In the genomic region with DNA sequence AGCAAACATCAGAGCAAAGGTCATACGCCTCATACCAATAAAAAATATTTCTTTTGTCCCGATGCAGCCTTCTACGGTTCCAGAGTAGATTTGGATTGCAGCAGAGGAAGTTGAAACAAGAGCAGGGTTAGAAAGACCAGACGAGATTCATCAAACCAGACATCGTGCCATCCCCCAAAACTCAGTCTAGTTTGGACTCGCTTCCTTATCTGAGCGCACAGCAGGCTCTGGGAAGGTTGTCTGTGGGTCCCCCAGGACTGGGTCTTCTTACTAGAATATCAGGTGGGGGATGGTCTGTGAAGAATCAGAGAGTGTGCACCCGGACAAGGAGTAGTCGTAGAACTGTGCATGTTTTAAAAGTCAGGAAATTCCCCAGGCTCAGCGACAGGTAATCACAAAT, we compare ENCODE assay signal across 9 mouse cellular contexts.
DNase-seq lines count a peak whose midpoint lies in the region; ATAC-seq lines count a peak whose summit lies in the region.
"Had no signal": no experiment of that assay in that cellular context is flagged by ENCODE, and none has a peak within 500 bp of the region (broad histone marks: within the 10 kb centered on the region; RNA-seq: fewer than 3 reads in every experiment).

No protein-coding gene starts in this region.

- H3K4me2 ChIP-seq in heart, embryonic 14.5 days (ENCODE audit: low read length): peak overlapping the region; percentile 60
- peak overlapping the region; percentile 25 for H3K4me2 ChIP-seq in limb, embryonic 15.5 days
- H3K4me2 ChIP-seq: forebrain, embryonic 13.5 days had no signal

- peak; percentile 12 to 34 for DNase-seq in heart, adult 18-20 months
- no peak for DNase-seq in heart, adult 8-10 months (ENCODE audit: low spot score)
- peak; percentile 12 to 35 for DNase-seq in adrenal gland, postnatal 36 days
- DNase-seq in frontal cortex, postnatal 36 days (ENCODE audit: low spot score in 2 of 2): no peak
- DNase-seq in left cerebral cortex, postnatal 10 days (ENCODE audit: extremely low spot score in 1 of 2, low spot score in 2 of 2): no peak
- no peak for DNase-seq in frontal cortex, postnatal 25 days (ENCODE audit: low spot score in 2 of 2)

- H3K27me3 ChIP-seq in heart, embryonic 14.5 days (ENCODE audit: control insufficient read depth, insufficient read depth, low read length): no peaks in the 10 kb centered on the region
- H3K27me3 ChIP-seq in limb, embryonic 15.5 days: no peaks in the 10 kb centered on the region
- H3K27me3 ChIP-seq: forebrain, embryonic 13.5 days had no signal

- ATAC-seq in heart, embryonic 14.5 days (ENCODE audit: insufficient number of reproducible peaks, insufficient read depth, low FRiP score, low read depth): no peak
- ATAC-seq in limb, embryonic 15.5 days (ENCODE audit: insufficient number of reproducible peaks, low FRiP score, low TSS enrichment, low read depth): no peak
- ATAC-seq: forebrain, embryonic 13.5 days had no signal

- H3K36me3 ChIP-seq in heart, embryonic 14.5 days (ENCODE audit: control insufficient read depth, insufficient read depth, low read length): no peaks in the 10 kb centered on the region
- no peaks in the 10 kb centered on the region for H3K36me3 ChIP-seq in limb, embryonic 15.5 days

- peak overlapping the region; percentile 14 to 39; a peak in 3 of 4 replicates for H3K27ac ChIP-seq in heart, embryonic 14.5 days (replicated peaks in 1 of 2; ENCODE audit: control insufficient read depth in 1 of 2, insufficient read depth in 1 of 2, low read depth in 2 of 2, low read length in 2 of 2)
- no peak overlapping the region for H3K27ac ChIP-seq in limb, embryonic 15.5 days
- H3K27ac ChIP-seq: forebrain, embryonic 13.5 days had no signal

- intact Hi-C loops in left cerebral cortex, postnatal 10 days (cut with DNase I): no loop called here

- WGBS in heart, embryonic 14.5 days: 29% methylated on average over 10 of the region's 10 CpGs
- 19% methylated on average over 10 of the region's 10 CpGs for WGBS in limb, embryonic 15.5 days

- H3K4me3 ChIP-seq in heart, embryonic 14.5 days (ENCODE audit: control insufficient read depth in 1 of 2, insufficient read depth in 1 of 2, low read depth in 1 of 2, low read length in 2 of 2): peak overlapping the region; percentile 21 to 29
- 0 out of 2 replicates have a peak overlapping the region, but pooled peaks have one; percentile 11 for H3K4me3 ChIP-seq in limb, embryonic 15.5 days
- H3K4me3 ChIP-seq: forebrain, embryonic 13.5 days had no signal

- H3K4me1 ChIP-seq in heart, embryonic 14.5 days (ENCODE audit: control insufficient read depth in 2 of 2, insufficient read depth in 2 of 2, low read length in 2 of 2): peaks cover 4% of the 10 kb centered on the region in 2 experiments; a peak in 1 of 4 replicates
- peaks cover 19% of the 10 kb centered on the region for H3K4me1 ChIP-seq in limb, embryonic 15.5 days

- no peaks in the 10 kb centered on the region for H3K9me3 ChIP-seq in heart, embryonic 14.5 days (ENCODE audit: control insufficient read depth, low read length)
- H3K9me3 ChIP-seq in limb, embryonic 15.5 days: no peaks in the 10 kb centered on the region
- H3K9me3 ChIP-seq: forebrain, embryonic 13.5 days had no signal

- H3K9ac ChIP-seq in heart, embryonic 14.5 days (ENCODE audit: low read length): peak overlapping the region; percentile 6; the same call in 1 of the 2 replicates
- H3K9ac ChIP-seq in limb, embryonic 15.5 days: no peak overlapping the region
- H3K9ac ChIP-seq: forebrain, embryonic 13.5 days had no signal

Comparison
In these comparisons a context has a peak if more than half of its experiments do, and no peak if none do; other contexts are left out.
1. DNase-seq: peak in heart, adult 18-20 months (2 of 2) and adrenal gland, postnatal 36 days (2 of 2); none in heart, adult 8-10 months (single experiment), frontal cortex, postnatal 36 days (0 of 2), left cerebral cortex, postnatal 10 days (0 of 2) and frontal cortex, postnatal 25 days (0 of 2).